Mouse (Mus musculus): ENCODE measurements around the gene Serpinb9c. TPM values are rescaled to one million over a fixed set of nuclear protein-coding genes. Genes with fewer than 3 reads are reported as not detected.
"Not testable (repeated sequence)": the region's sequence is repeated elsewhere in the genome, so short reads cannot be mapped to it uniquely, and the experiment has no call there.

Gene Serpinb9c
- not detected in 2 replicates for polyA plus RNA-seq (2014; fragmentation: Nextera tagmentation; extraction: Ambion mirVana)

DNA sequence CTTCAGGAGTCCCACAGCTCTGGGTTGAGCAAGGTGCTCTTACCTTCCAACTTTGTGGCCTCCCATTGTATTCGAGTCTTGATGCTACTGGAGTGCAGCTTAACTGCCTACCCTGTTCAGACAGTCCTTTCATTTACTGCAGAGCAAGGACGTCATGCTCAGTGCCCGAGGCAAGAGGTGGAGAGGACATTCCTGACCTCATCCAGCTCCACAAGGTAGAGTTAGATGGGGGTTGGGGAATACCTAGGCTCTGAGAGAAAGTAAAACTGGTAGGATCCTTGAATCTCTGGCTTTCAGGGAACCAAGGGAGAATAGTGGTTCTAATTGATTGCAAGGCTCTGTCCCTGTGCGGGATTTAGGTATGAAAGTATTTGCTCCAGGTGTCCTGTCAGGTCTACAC, at the start of gene Serpinb9c:
Gene Serpinb9c (minus strand): TSS at position 101 of the 400 bp plus-strand sequence.
- no peak within 1 kb of the TSS for H3K9ac ChIP-seq (ENCODE audit: low read depth, low read length)
- H3K27me3 ChIP-seq (replicated peaks; ENCODE audit: control insufficient read depth, insufficient read depth, low read length) = no peaks in the 10 kb centered on the region
- no peak within 1 kb of the TSS for H3K4me3 ChIP-seq (ENCODE audit: low read depth, low read length)
- H3K9me3 ChIP-seq (ENCODE audit: control insufficient read depth, low read length) = no peaks in the 10 kb centered on the region
- DNase-seq (ENCODE audit: low spot score) (no peak), ATAC-seq (replicated peaks; ENCODE audit: low FRiP score) (no peak)
- 76% methylated on average over 4 of the region's 4 CpGs for WGBS
- no peak within 1 kb of the TSS for H3K27ac ChIP-seq (ENCODE audit: low read depth, low read length)
- H3K36me3 ChIP-seq (ENCODE audit: control insufficient read depth, insufficient read depth, low read length) = no peaks in the 10 kb centered on the region
- H3K4me1 ChIP-seq (replicated peaks; ENCODE audit: control insufficient read depth, insufficient read depth, low read length) = no peaks in the 10 kb centered on the region
- no peak within 1 kb of the TSS for H3K4me2 ChIP-seq

DNA sequence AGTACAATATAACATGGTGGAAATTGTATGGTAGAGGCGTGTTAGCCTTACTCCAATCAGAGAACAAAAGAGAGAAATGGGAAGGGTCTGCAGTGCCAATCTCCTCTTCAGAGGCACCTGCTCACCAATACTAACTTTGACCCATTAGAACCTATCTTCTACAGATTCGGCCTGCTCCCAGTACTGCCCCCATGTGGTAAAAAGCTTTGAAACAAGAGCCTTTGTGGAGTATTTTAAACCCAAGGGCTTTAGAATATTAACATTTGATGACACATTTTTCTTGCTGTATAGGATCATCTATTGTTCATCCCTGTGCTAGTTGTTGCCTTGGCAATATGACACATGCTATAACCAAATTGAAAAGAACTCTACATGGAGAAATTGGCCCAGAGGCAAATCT, 40.2 kb upstream of the Serpinb9c start:
- Histone ChIP-seq H3K27me3 (replicated peaks; ENCODE audit: control insufficient read depth, insufficient read depth, low read length) (no peaks in the 10 kb centered on the region), H3K27ac (ENCODE audit: low read depth, low read length) (no peak overlapping the region), H3K4me2 (no peak overlapping the region), H3K4me1 (replicated peaks; ENCODE audit: control insufficient read depth, insufficient read depth, low read length) (no peaks in the 10 kb centered on the region), H3K4me3 (ENCODE audit: low read depth, low read length) (no peak overlapping the region), H3K36me3 (ENCODE audit: control insufficient read depth, insufficient read depth, low read length) (no peaks in the 10 kb centered on the region), H3K9me3 (ENCODE audit: control insufficient read depth, low read length) (no peaks in the 10 kb centered on the region), H3K9ac (ENCODE audit: low read depth, low read length) (no peak overlapping the region)
- DNase-seq (ENCODE audit: low spot score) (no peak), ATAC-seq (replicated peaks; ENCODE audit: low FRiP score) (no peak)
- WGBS = 52% methylated on average over 2 of the region's 2 CpGs

DNA sequence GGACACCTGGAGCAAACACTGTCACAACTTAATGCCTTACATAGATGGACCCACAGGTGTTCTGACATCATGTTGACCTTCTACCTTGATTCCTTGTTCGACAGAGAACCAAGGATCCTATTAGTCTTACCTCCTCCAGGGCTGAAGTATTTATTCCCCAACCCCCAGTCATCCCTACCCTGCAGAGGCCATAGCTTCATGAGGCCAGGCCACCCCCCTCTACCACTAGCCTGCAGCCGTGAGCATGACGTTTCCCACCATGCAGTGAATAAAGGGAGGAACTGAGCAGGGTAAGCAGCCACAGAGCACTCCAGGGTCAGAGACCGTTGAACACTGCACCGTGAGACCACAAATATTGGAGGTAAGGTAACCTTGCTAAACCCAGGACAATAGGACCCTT, 33.1 kb upstream of the Serpinb9c start, which contains the start of gene Serpinb9d:
Gene Serpinb9d (plus strand): TSS at position 301 of the 400 bp plus-strand sequence.
- no peaks in the 10 kb centered on the region for H3K9me3 ChIP-seq (ENCODE audit: control insufficient read depth, low read length)
- ATAC-seq (replicated peaks; ENCODE audit: low FRiP score) (no peak), DNase-seq (ENCODE audit: low spot score) (no peak)
- H3K27me3 ChIP-seq (replicated peaks; ENCODE audit: control insufficient read depth, insufficient read depth, low read length) = no peaks in the 10 kb centered on the region
- no peak within 1 kb of the TSS for H3K4me2 ChIP-seq
- H3K4me1 ChIP-seq (replicated peaks; ENCODE audit: control insufficient read depth, insufficient read depth, low read length) = no peaks in the 10 kb centered on the region
- no peaks in the 10 kb centered on the region for H3K36me3 ChIP-seq (ENCODE audit: control insufficient read depth, insufficient read depth, low read length)
- WGBS = 77% methylated on average over 5 of the region's 5 CpGs
- no peak within 1 kb of the TSS for H3K27ac ChIP-seq (ENCODE audit: low read depth, low read length)
- no peak within 1 kb of the TSS for H3K9ac ChIP-seq (ENCODE audit: low read depth, low read length)
- H3K4me3 ChIP-seq (ENCODE audit: low read depth, low read length) = no peak within 1 kb of the TSS

DNA sequence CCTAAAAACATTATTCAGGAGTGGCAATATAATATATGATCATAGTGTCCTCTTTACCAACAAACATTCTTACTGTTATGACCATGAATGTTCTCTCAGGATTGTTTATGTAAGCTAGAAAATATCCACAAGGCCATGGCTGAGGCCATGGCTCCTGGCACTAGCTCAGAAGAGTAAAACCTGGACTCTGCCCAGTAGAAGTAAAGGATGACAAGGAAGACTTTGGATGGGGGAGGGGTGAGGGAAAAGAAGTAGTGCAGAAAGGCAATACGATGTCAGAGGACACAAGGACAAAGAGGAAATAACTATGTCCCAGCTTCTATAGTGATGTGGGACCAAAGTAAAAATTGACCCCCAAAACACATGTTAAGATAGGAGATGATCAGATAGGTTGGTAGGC, 30.9 kb upstream of the Serpinb9c start:
- not testable (repeated sequence) for H3K4me2 ChIP-seq; H3K9me3 ChIP-seq (ENCODE audit: control insufficient read depth, low read length); H3K9ac ChIP-seq (ENCODE audit: low read depth, low read length); ATAC-seq (replicated peaks; ENCODE audit: low FRiP score); H3K27me3 ChIP-seq (replicated peaks; ENCODE audit: control insufficient read depth, insufficient read depth, low read length); H3K4me1 ChIP-seq (replicated peaks; ENCODE audit: control insufficient read depth, insufficient read depth, low read length); DNase-seq (ENCODE audit: low spot score); H3K36me3 ChIP-seq (ENCODE audit: control insufficient read depth, insufficient read depth, low read length); H3K27ac ChIP-seq (ENCODE audit: low read depth, low read length); H3K4me3 ChIP-seq (ENCODE audit: low read depth, low read length)
- 73% methylated on average over 1 of the region's 1 CpGs for WGBS

DNA sequence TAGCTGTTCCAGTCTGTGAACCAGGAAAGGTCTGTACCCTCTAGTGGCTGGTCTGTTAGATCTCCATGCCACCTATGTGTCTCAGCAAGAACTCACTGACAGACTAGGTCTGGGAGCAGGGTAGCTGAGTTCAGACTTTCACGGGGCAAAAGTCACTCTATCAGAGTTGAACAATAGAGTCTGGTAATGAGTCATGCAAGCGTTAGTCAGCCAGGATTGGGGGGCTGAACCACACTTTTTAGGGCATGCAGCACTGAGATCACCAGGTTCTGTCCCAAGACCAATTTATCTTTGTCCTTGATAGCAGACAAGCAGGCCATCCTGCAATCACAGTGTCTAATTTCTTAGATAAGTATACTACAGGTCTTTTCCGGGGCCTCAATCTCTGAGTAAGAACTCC, 18.1 kb downstream of the Serpinb9c start:
- Histone ChIP-seq H3K36me3 (ENCODE audit: control insufficient read depth, insufficient read depth, low read length) (no peaks in the 10 kb centered on the region), H3K4me2 (no peak overlapping the region), H3K9me3 (ENCODE audit: control insufficient read depth, low read length) (no peaks in the 10 kb centered on the region), H3K4me3 (ENCODE audit: low read depth, low read length) (no peak overlapping the region), H3K4me1 (replicated peaks; ENCODE audit: control insufficient read depth, insufficient read depth, low read length) (no peaks in the 10 kb centered on the region), H3K9ac (ENCODE audit: low read depth, low read length) (no peak overlapping the region), H3K27me3 (replicated peaks; ENCODE audit: control insufficient read depth, insufficient read depth, low read length) (no peaks in the 10 kb centered on the region), H3K27ac (ENCODE audit: low read depth, low read length) (no peak overlapping the region)
- 60% methylated on average over 3 of the region's 3 CpGs for WGBS
- no peak for ATAC-seq (replicated peaks; ENCODE audit: low FRiP score)
- no peak for DNase-seq (ENCODE audit: low spot score)

DNA sequence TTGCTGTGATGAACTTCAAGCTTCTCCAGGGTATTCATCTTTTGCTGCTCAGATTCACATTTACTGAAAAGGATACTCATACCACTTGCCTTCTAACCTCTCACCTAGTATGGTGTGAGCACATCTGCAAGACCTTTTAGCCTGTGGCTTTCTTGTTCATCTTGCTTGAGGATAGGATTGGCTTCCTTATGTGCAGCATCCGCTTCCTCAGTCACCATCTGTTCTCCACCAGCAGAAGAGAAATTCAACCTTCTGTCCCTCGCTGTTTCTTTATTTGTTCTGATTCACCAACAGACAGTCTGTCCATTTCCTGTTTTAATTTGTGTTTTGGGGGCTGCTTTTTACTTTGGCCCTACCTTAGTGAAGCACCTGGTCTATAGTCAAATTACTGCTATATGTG, 21.8 kb downstream of the Serpinb9c start:
- H3K27me3 ChIP-seq (replicated peaks; ENCODE audit: control insufficient read depth, insufficient read depth, low read length) = no peaks in the 10 kb centered on the region
- ATAC-seq (replicated peaks; ENCODE audit: low FRiP score) = no peak
- WGBS = 83% methylated on average over 2 of the region's 2 CpGs
- no peak overlapping the region for H3K4me3 ChIP-seq (ENCODE audit: low read depth, low read length)
- no peak for DNase-seq (ENCODE audit: low spot score)
- no peak overlapping the region for H3K4me2 ChIP-seq
- no peak overlapping the region for H3K9ac ChIP-seq (ENCODE audit: low read depth, low read length)
- no peaks in the 10 kb centered on the region for H3K9me3 ChIP-seq (ENCODE audit: control insufficient read depth, low read length)
- H3K36me3 ChIP-seq (ENCODE audit: control insufficient read depth, insufficient read depth, low read length) = no peaks in the 10 kb centered on the region
- H3K27ac ChIP-seq (ENCODE audit: low read depth, low read length) = no peak overlapping the region
- H3K4me1 ChIP-seq (replicated peaks; ENCODE audit: control insufficient read depth, insufficient read depth, low read length) = no peaks in the 10 kb centered on the region

DNA sequence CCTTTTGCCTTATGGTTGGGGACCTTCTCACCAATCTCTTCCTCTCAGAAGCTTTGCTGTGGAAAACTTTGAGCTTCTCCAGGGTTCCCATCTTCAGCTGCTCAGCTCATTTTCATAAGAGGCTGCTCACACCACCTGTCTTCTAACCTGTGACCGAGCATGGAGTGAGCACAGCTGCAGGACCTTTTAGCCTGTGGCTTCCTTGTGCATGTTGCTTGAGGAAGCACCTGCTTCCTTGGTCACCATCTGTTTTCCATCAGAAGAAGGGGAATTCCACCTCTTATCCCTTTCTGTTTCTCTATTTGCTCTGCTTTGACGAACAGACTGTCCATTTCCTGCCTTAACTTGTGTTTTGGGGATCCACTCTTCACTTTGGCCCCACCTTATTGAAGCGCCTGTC, 46.5 kb downstream of the Serpinb9c start:
- no peak overlapping the region for H3K4me2 ChIP-seq
- H3K4me1 ChIP-seq (replicated peaks; ENCODE audit: control insufficient read depth, insufficient read depth, low read length) = no peaks in the 10 kb centered on the region
- H3K9ac ChIP-seq (ENCODE audit: low read depth, low read length) = no peak overlapping the region
- no peak for ATAC-seq (replicated peaks; ENCODE audit: low FRiP score)
- no peaks in the 10 kb centered on the region for H3K27me3 ChIP-seq (replicated peaks; ENCODE audit: control insufficient read depth, insufficient read depth, low read length)
- H3K9me3 ChIP-seq (ENCODE audit: control insufficient read depth, low read length) = no peaks in the 10 kb centered on the region
- H3K36me3 ChIP-seq (ENCODE audit: control insufficient read depth, insufficient read depth, low read length) = no peaks in the 10 kb centered on the region
- WGBS = 61% methylated on average over 3 of the region's 3 CpGs
- no peak for DNase-seq (ENCODE audit: low spot score)
- H3K27ac ChIP-seq (ENCODE audit: low read depth, low read length) = no peak overlapping the region
- H3K4me3 ChIP-seq (ENCODE audit: low read depth, low read length) = no peak overlapping the region

DNA sequence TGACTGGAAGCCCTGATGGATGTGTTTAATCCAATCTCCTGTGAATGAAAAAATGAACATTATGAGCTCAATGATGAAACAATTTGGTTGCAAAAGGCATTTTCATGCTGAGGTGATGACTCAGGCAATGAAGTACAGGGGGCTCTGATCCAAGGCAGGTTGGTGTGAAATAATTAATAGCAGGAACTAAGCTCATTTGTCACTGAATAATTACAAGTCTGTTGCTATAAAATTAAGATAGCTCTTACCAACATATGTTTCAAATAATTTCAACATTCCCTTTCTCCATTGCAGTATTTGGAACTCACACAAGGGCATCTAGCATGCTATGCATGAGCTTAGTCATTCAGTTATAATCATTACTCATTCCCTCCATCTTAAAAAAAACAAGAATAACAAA, 53.9 kb downstream of the Serpinb9c start:
- Histone ChIP-seq H3K36me3 (ENCODE audit: control insufficient read depth, insufficient read depth, low read length) (no peaks in the 10 kb centered on the region), H3K9me3 (ENCODE audit: control insufficient read depth, low read length) (no peaks in the 10 kb centered on the region), H3K27me3 (replicated peaks; ENCODE audit: control insufficient read depth, insufficient read depth, low read length) (no peaks in the 10 kb centered on the region), H3K4me1 (replicated peaks; ENCODE audit: control insufficient read depth, insufficient read depth, low read length) (no peaks in the 10 kb centered on the region), H3K27ac (ENCODE audit: low read depth, low read length) (no peak overlapping the region), H3K9ac (ENCODE audit: low read depth, low read length) (no peak overlapping the region), H3K4me2 (no peak overlapping the region), H3K4me3 (ENCODE audit: low read depth, low read length) (no peak overlapping the region)
- ATAC-seq (replicated peaks; ENCODE audit: low FRiP score) (no peak), DNase-seq (ENCODE audit: low spot score) (no peak)
